Mouse (Mus musculus): Measurements from ENCODE around the gene AC140267.1.

AC140267.1 gene

GRCm38 (mm10) chr15:80232331-80232730, 3.3 kb upstream of the AC140267.1 start:
- DNase-seq (ENCODE audit: low spot score) = no peak

- DNase-seq (ENCODE audit: low spot score) = no peak
Measured at GRCm38 (mm10) chr15:80233053-80233452, 2.6 kb upstream of the AC140267.1 start.

- peak; percentile 99 for DNase-seq (ENCODE audit: low spot score)
Measured at GRCm38 (mm10) chr15:80233733-80234509, 1.7 kb upstream of the AC140267.1 start, which contains the start of gene Mief1. Mief1 (plus strand) TSS chr15:80234018.

GRCm38 (mm10) chr15:80248135-80248534, 12.5 kb downstream of the AC140267.1 start:
- DNase-seq (ENCODE audit: low spot score) = no peak

GRCm38 (mm10) chr15:80248596-80248995, 13.0 kb downstream of the AC140267.1 start:
- no peak for DNase-seq (ENCODE audit: low spot score)

- DNase-seq (ENCODE audit: low spot score) = no peak
Measured at GRCm38 (mm10) chr15:80249672-80250071, 14.0 kb downstream of the AC140267.1 start.

- no peak for DNase-seq (ENCODE audit: low spot score)
Measured at GRCm38 (mm10) chr15:80250586-80250985, 15.0 kb downstream of the AC140267.1 start.

- DNase-seq (ENCODE audit: low spot score) = no peak
Measured at GRCm38 (mm10) chr15:80253530-80253929, 17.9 kb downstream of the AC140267.1 start.

GRCm38 (mm10) chr15:80254207-80254606, 18.6 kb downstream of the AC140267.1 start:
- no peak for DNase-seq (ENCODE audit: low spot score)

- DNase-seq (ENCODE audit: low spot score) = peak; percentile 94
Measured at GRCm38 (mm10) chr15:80254847-80255645, 19.4 kb downstream of the AC140267.1 start, which contains the start of gene Atf4. Atf4 (plus strand) TSS chr15:80255184.

- DNase-seq (ENCODE audit: low spot score) = peak; percentile 65
Measured at GRCm38 (mm10) chr15:80255646-80256121, 20.0 kb downstream of the AC140267.1 start.

GRCm38 (mm10) chr15:80256242-80256641, 20.6 kb downstream of the AC140267.1 start:
- no peak for DNase-seq (ENCODE audit: low spot score)

- DNase-seq (ENCODE audit: low spot score) = no peak
Measured at GRCm38 (mm10) chr15:80256656-80257601, 21.3 kb downstream of the AC140267.1 start.

- DNase-seq (ENCODE audit: low spot score) = peak; percentile 13
Measured at GRCm38 (mm10) chr15:80257602-80258239, 22.1 kb downstream of the AC140267.1 start.

- DNase-seq (ENCODE audit: low spot score) = no peak
Measured at GRCm38 (mm10) chr15:80258240-80259170, 22.9 kb downstream of the AC140267.1 start.

GRCm38 (mm10) chr15:80259406-80260045, 23.9 kb downstream of the AC140267.1 start:
- no peak for DNase-seq (ENCODE audit: low spot score)

- DNase-seq (ENCODE audit: low spot score) = peak; percentile 84
Measured at GRCm38 (mm10) chr15:80260677-80261076, 25.0 kb downstream of the AC140267.1 start.

- DNase-seq (ENCODE audit: low spot score) = no peak
Measured at GRCm38 (mm10) chr15:80261100-80261499, 25.5 kb downstream of the AC140267.1 start.
